Mouse (Mus musculus) testis, adult 2 months (tissue): ENCODE data around the gene Izumo1r. TPM values are rescaled to one million over a fixed set of nuclear protein-coding genes. Genes with fewer than 3 reads are reported as not detected.
A peak's percentile ranks its signal among the peaks of the same experiment; 100 is the strongest.

Source experiments
- H3K27ac ChIP-seq: fragments of 200-500 bp; 2 replicates; pipeline ENCODE4 v1.5.1; 2012; ENCODE audit warnings: low read depth, low read length; ENCODE audit not compliant: control insufficient read depth, insufficient read depth
- H3K27me3 ChIP-seq: fragments of 200-500 bp; 2 replicates; pipeline ENCODE4 v1.6.1; 2012; ENCODE audit warnings: mild to moderate bottlenecking, low read length, moderate library complexity; ENCODE audit not compliant: control insufficient read depth, insufficient read depth
- H3K36me3 ChIP-seq: fragments of 200-500 bp; 2 replicates; pipeline ENCODE4 v1.6.1; 2012; ENCODE audit warnings: mild to moderate bottlenecking, low read length; ENCODE audit not compliant: control insufficient read depth, insufficient read depth
- H3K4me1 ChIP-seq: fragments of 200-500 bp; 2 replicates; pipeline ENCODE4 v1.6.1; 2012; ENCODE audit warnings: low read length; ENCODE audit not compliant: control insufficient read depth, insufficient read depth
- H3K4me3 ChIP-seq: fragments of 200-500 bp; 2 replicates; pipeline ENCODE4 v1.5.1; 2012; ENCODE audit warnings: low read depth, mild to moderate bottlenecking, low read length, moderate library complexity, mixed read lengths; ENCODE audit not compliant: control insufficient read depth
- CTCF ChIP-seq: fragments of 200-500 bp; IDR thresholded peaks from 2 replicates; pipeline ENCODE4 v1.5.1; 2012; ENCODE audit warnings: low read depth, mild to moderate bottlenecking, inconsistent platforms, low read length, moderate library complexity; ENCODE audit not compliant: control insufficient read depth, insufficient read depth, insufficient replicate concordance
- POLR2A ChIP-seq: fragments of 200-500 bp; IDR thresholded peaks from 2 replicates; pipeline ENCODE4 v1.6.1; 2012; ENCODE audit warnings: low read depth, mild to moderate bottlenecking, inconsistent platforms, low read length, moderate library complexity; ENCODE audit not compliant: control insufficient read depth
- polyA plus RNA-seq: library from polyadenylated mRNA; depleted of rRNA; stranded (reverse); fragments of >200 nt; gene quantifications from 2 replicates; pipeline ENCODE4 v1.2.3, GENCODE M21; 2012

Izumo1r gene
- polyA plus RNA-seq, 1 experiment, result not detected

- H3K27me3 ChIP-seq, result no peaks in the 10 kb centered on the region
- no peak for TF ChIP-seq POLR2A
- TF ChIP-seq CTCF, result no peak
- no peak overlapping the region for H3K27ac ChIP-seq
- peaks cover 4% of the 10 kb centered on the region; the same call in 1 of the 2 replicates for H3K4me1 ChIP-seq
- no peak overlapping the region for H3K4me3 ChIP-seq
- no peaks in the 10 kb centered on the region for H3K36me3 ChIP-seq
Measured at GRCm38 (mm10) chr9:14858782-14859181, 45.0 kb downstream of the Izumo1r start.

- no peak for TF ChIP-seq POLR2A
- TF ChIP-seq CTCF, result no peak
- no peak overlapping the region for H3K4me3 ChIP-seq
- H3K27ac ChIP-seq, result no peak overlapping the region
- H3K36me3 ChIP-seq, result no peaks in the 10 kb centered on the region
- peaks cover 4% of the 10 kb centered on the region; the same call in 1 of the 2 replicates for H3K4me1 ChIP-seq
- H3K27me3 ChIP-seq, result no peaks in the 10 kb centered on the region
Measured at GRCm38 (mm10) chr9:14858170-14858706, 45.5 kb downstream of the Izumo1r start.

GRCm38 (mm10) chr9:14856922-14857654 is 46.7 kb downstream of the Izumo1r start:
- Histone ChIP-seq H3K4me1 (peaks cover 4% of the 10 kb centered on the region; the same call in 1 of the 2 replicates), H3K4me3 (no peak overlapping the region), H3K27ac (no peak overlapping the region), H3K27me3 (no peaks in the 10 kb centered on the region), H3K36me3 (no peaks in the 10 kb centered on the region)
- TF ChIP-seq CTCF (no peak), POLR2A (no peak)

- Histone ChIP-seq H3K27me3 (no peaks in the 10 kb centered on the region), H3K4me1 (no peaks in the 10 kb centered on the region), H3K4me3 (no peak overlapping the region), H3K27ac (no peak overlapping the region), H3K36me3 (no peaks in the 10 kb centered on the region)
- TF ChIP-seq CTCF, result no peak
- TF ChIP-seq POLR2A, result no peak
Measured at GRCm38 (mm10) chr9:14854585-14854984, 49.2 kb downstream of the Izumo1r start.

GRCm38 (mm10) chr9:14848267-14848935 is 55.3 kb downstream of the Izumo1r start:
- H3K36me3 ChIP-seq, result no peaks in the 10 kb centered on the region
- peaks cover 4% of the 10 kb centered on the region for H3K4me1 ChIP-seq
- H3K4me3 ChIP-seq, result no peak overlapping the region
- H3K27me3 ChIP-seq, result no peaks in the 10 kb centered on the region
- H3K27ac ChIP-seq, result no peak overlapping the region
- no peak for TF ChIP-seq CTCF
- TF ChIP-seq POLR2A, result no peak

GRCm38 (mm10) chr9:14846428-14846827 is 57.3 kb downstream of the Izumo1r start:
- H3K4me3 ChIP-seq, result no peak overlapping the region
- TF ChIP-seq POLR2A (no peak), CTCF (peak; percentile 81; the same call in 1 of the 2 replicates)
- H3K4me1 ChIP-seq, result peaks cover 4% of the 10 kb centered on the region
- no peaks in the 10 kb centered on the region for H3K36me3 ChIP-seq
- no peaks in the 10 kb centered on the region for H3K27me3 ChIP-seq
- H3K27ac ChIP-seq, result no peak overlapping the region

- TF ChIP-seq CTCF, result no peak
- TF ChIP-seq POLR2A, result no peak
- Histone ChIP-seq H3K4me3 (no peak overlapping the region), H3K4me1 (peaks cover 4% of the 10 kb centered on the region), H3K36me3 (no peaks in the 10 kb centered on the region), H3K27me3 (no peaks in the 10 kb centered on the region), H3K27ac (no peak overlapping the region)
Measured at GRCm38 (mm10) chr9:14843901-14844300, 59.8 kb downstream of the Izumo1r start.
